Mouse (Mus musculus): ENCODE measurements around the gene Slc7a14. TPM values are rescaled to one million over a fixed set of nuclear protein-coding genes. Genes with fewer than 3 reads are reported as not detected.

Slc7a14 gene
- total and polyA plus RNA-seq, 2 experiments from 2014 or later: 8.1 to 24.7 TPM

- WGBS: 94% methylated on average over 17 of the region's 17 CpGs
- Histone ChIP-seq H3K4me3 (ENCODE audit: low read depth, low read length) (no peak overlapping the region), H3K9ac (replicated peaks; ENCODE audit: low read length, poor library complexity, severe bottlenecking) (no peak overlapping the region), H3K27ac (ENCODE audit: low read depth, low read length) (no peak overlapping the region), H3K9me3 (ENCODE audit: low read length) (0 out of 2 replicates have a peak, but pooled peaks cover 4% of the 10 kb centered on the region), H3K27me3 (ENCODE audit: insufficient read depth, low read length) (no peaks in the 10 kb centered on the region), H3K36me3 (ENCODE audit: insufficient read depth, low read length) (peaks cover 30% of the 10 kb centered on the region), H3K4me2 (ENCODE audit: low read depth, low read length, poor library complexity, severe bottlenecking) (no peak overlapping the region), H3K4me1 (ENCODE audit: insufficient read depth, low read length) (no peaks in the 10 kb centered on the region)
- no peak for ATAC-seq (ENCODE audit: low FRiP score)
- no peak for DNase-seq (ENCODE audit: low spot score)
- no peak for TF ChIP-seq CTCF (IDR thresholded peaks at IDR 0.05)
These were observed 86.6 kb downstream of the Slc7a14 start for GRCm38 (mm10) chr3:31223551-31223950.

GRCm38 (mm10) chr3:31220040-31220439 lies 90.1 kb downstream of the Slc7a14 start:
- Histone ChIP-seq H3K27ac (ENCODE audit: low read depth, low read length) (no peak overlapping the region), H3K4me1 (ENCODE audit: insufficient read depth, low read length) (no peaks in the 10 kb centered on the region), H3K36me3 (ENCODE audit: insufficient read depth, low read length) (peaks cover 25% of the 10 kb centered on the region), H3K27me3 (ENCODE audit: insufficient read depth, low read length) (no peaks in the 10 kb centered on the region), H3K4me2 (ENCODE audit: low read depth, low read length, poor library complexity, severe bottlenecking) (no peak overlapping the region), H3K9me3 (ENCODE audit: low read length) (0 out of 2 replicates have a peak, but pooled peaks cover 4% of the 10 kb centered on the region), H3K4me3 (ENCODE audit: low read depth, low read length) (no peak overlapping the region), H3K9ac (replicated peaks; ENCODE audit: low read length, poor library complexity, severe bottlenecking) (no peak overlapping the region)
- TF ChIP-seq CTCF (IDR thresholded peaks at IDR 0.05): no peak
- whole genome bisulfite sequencing: 90% methylated on average over 4 of the region's 4 CpGs
- DNase-seq (ENCODE audit: low spot score) (no peak), ATAC-seq (ENCODE audit: low FRiP score) (no peak)

GRCm38 (mm10) chr3:31219483-31219882 lies 90.7 kb downstream of the Slc7a14 start:
- Histone ChIP-seq H3K4me1 (ENCODE audit: insufficient read depth, low read length) (no peaks in the 10 kb centered on the region), H3K9me3 (ENCODE audit: low read length) (0 out of 2 replicates have a peak, but pooled peaks cover 4% of the 10 kb centered on the region), H3K27me3 (ENCODE audit: insufficient read depth, low read length) (no peaks in the 10 kb centered on the region), H3K9ac (replicated peaks; ENCODE audit: low read length, poor library complexity, severe bottlenecking) (no peak overlapping the region), H3K4me2 (ENCODE audit: low read depth, low read length, poor library complexity, severe bottlenecking) (no peak overlapping the region), H3K36me3 (ENCODE audit: insufficient read depth, low read length) (peaks cover 25% of the 10 kb centered on the region), H3K27ac (ENCODE audit: low read depth, low read length) (no peak overlapping the region), H3K4me3 (ENCODE audit: low read depth, low read length) (no peak overlapping the region)
- no peak for TF ChIP-seq CTCF (IDR thresholded peaks at IDR 0.05)
- ATAC-seq (ENCODE audit: low FRiP score): no peak
- whole genome bisulfite sequencing: 81% methylated on average over 7 of the region's 7 CpGs
- no peak for DNase-seq (ENCODE audit: low spot score)

DNA sequence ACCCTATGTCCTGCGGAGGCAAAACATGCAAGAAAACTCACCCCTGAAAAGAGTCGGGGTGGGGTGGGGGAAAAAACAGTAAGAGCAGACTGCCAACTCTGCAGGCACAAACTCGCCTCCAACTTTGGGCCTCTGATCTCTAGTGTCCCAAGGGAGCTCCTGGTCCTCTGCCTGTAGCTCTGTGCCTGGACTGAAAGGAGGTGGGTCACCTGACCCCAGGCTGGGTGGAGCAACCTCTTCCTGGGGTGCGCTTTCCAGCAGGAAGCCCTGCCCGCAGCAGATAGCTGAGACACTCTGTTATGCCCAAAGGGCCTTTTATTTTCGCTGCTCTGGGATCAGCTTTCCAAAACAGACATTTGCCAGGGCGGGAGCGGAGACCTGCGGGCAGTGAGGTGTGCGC lies 92.7 kb downstream of the Slc7a14 start:
- H3K4me2 ChIP-seq (ENCODE audit: low read depth, low read length, poor library complexity, severe bottlenecking): no peak overlapping the region
- DNase-seq (ENCODE audit: low spot score) (no peak), ATAC-seq (ENCODE audit: low FRiP score) (no peak)
- H3K9me3 ChIP-seq (ENCODE audit: low read length): no peaks in the 10 kb centered on the region
- no peak overlapping the region for H3K9ac ChIP-seq (replicated peaks; ENCODE audit: low read length, poor library complexity, severe bottlenecking)
- 71% methylated on average over 10 of the region's 10 CpGs for WGBS
- no peak overlapping the region for H3K4me3 ChIP-seq (ENCODE audit: low read depth, low read length)
- H3K36me3 ChIP-seq (ENCODE audit: insufficient read depth, low read length): peaks cover 8% of the 10 kb centered on the region; the same call in 1 of the 2 replicates
- no peak overlapping the region for H3K27ac ChIP-seq (ENCODE audit: low read depth, low read length)
- TF ChIP-seq CTCF (IDR thresholded peaks at IDR 0.05): no peak
- no peaks in the 10 kb centered on the region for H3K4me1 ChIP-seq (ENCODE audit: insufficient read depth, low read length)
- H3K27me3 ChIP-seq (ENCODE audit: insufficient read depth, low read length): no peaks in the 10 kb centered on the region

DNA sequence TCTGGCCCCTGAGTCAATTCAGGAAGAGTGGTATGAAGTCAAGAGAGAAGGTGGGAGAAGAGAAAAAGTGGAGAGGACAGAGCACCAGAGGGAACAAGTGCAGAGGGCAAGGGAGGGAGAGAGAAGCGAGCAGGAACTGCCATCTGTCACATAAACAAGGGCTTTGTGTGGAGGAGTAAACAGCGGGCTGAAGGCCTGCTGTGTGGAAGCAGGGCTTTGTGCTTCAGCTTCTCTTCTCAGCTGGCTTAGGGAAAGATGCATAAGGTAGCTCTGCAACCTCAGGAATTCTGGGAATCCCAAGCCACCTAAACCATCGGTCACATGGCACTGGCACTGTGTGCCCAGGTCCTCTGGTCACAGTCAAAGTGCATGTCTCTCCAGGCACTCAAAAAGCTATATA lies 96.4 kb downstream of the Slc7a14 start:
- no peak for TF ChIP-seq CTCF (IDR thresholded peaks at IDR 0.05)

GRCm38 (mm10) chr3:31212205-31213038 lies 97.8 kb downstream of the Slc7a14 start:
- no peaks in the 10 kb centered on the region for H3K4me1 ChIP-seq (ENCODE audit: insufficient read depth, low read length)
- H3K27ac ChIP-seq (ENCODE audit: low read depth, low read length): no peak overlapping the region
- no peak overlapping the region for H3K4me3 ChIP-seq (ENCODE audit: low read depth, low read length)
- no peak for ATAC-seq (ENCODE audit: low FRiP score)
- H3K27me3 ChIP-seq (ENCODE audit: insufficient read depth, low read length): no peaks in the 10 kb centered on the region
- 78% methylated on average over 9 of the region's 9 CpGs for WGBS
- 0 out of 2 replicates have a peak, but pooled peaks cover 5% of the 10 kb centered on the region for H3K36me3 ChIP-seq (ENCODE audit: insufficient read depth, low read length)
- no peak overlapping the region for H3K4me2 ChIP-seq (ENCODE audit: low read depth, low read length, poor library complexity, severe bottlenecking)
- no peak for TF ChIP-seq CTCF (IDR thresholded peaks at IDR 0.05)
- no peak for DNase-seq (ENCODE audit: low spot score)
- no peaks in the 10 kb centered on the region for H3K9me3 ChIP-seq (ENCODE audit: low read length)
- H3K9ac ChIP-seq (replicated peaks; ENCODE audit: low read length, poor library complexity, severe bottlenecking): no peak overlapping the region

More for the DNA sequence above, 96.4 kb downstream of the Slc7a14 start:
- Histone ChIP-seq H3K9ac (replicated peaks; ENCODE audit: low read length, poor library complexity, severe bottlenecking) (no peak overlapping the region), H3K4me3 (ENCODE audit: low read depth, low read length) (no peak overlapping the region), H3K27me3 (ENCODE audit: insufficient read depth, low read length) (no peaks in the 10 kb centered on the region), H3K27ac (ENCODE audit: low read depth, low read length) (peak overlapping the region; percentile 34; the same call in 1 of the 2 replicates), H3K9me3 (ENCODE audit: low read length) (no peaks in the 10 kb centered on the region), H3K36me3 (ENCODE audit: insufficient read depth, low read length) (0 out of 2 replicates have a peak, but pooled peaks cover 7% of the 10 kb centered on the region), H3K4me1 (ENCODE audit: insufficient read depth, low read length) (no peaks in the 10 kb centered on the region), H3K4me2 (ENCODE audit: low read depth, low read length, poor library complexity, severe bottlenecking) (no peak overlapping the region)
- ATAC-seq (ENCODE audit: low FRiP score) (no peak), DNase-seq (ENCODE audit: low spot score) (peak; percentile 53)
- 21% methylated on average over 3 of the region's 3 CpGs for WGBS

Data from midbrain, postnatal 0 days (tissue).